Mouse (Mus musculus): ENCODE measurements around the gene Atp2b2.
A peak's percentile ranks its signal among the peaks of the same experiment; 100 is the strongest.

Atp2b2 gene

DNA sequence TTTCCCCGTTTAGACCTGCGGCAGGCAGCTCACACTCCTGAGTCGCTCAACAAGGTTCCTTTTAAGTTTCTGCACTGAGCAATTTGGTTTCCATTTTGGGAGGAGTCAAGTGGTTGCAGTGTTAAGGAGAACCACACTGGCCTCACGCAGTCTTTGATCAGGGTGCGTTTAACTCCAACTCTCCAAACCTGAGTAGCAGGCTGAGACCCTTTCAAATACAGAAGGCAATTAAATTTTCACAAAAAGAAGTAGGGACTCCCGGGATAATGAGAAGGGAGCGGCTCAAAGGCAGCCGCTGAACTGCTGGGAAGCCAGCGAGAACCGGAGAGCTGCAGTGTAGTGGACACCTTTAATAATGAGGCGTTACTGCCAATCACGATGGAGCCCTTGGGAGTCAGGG, 100.1 kb downstream of the Atp2b2 start:
- no peak for DNase-seq (ENCODE audit: low spot score in 2 of 2)

DNA sequence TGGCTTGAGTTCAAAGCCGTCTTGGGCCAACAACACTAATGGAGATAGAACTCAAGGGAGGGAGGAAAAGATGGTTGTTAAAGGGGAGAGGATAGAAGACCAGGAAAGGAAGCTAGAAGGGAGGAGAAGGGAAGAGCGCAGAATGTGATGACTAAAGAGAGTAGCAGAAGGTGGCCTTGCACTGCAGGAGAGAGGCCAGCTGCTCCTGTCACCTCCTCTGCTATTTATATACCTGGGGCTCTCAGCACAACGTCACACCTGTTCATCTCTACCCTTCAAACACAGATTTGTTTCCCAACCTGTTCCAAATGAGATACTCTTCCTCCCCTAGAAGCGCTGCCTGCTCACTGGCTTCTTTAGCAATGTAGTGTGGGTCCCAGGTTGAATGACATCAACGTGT, 101.1 kb downstream of the Atp2b2 start:
- no peak for DNase-seq (ENCODE audit: low spot score in 2 of 2)

GRCm38 (mm10) chr6:113939442-113939841, 103.0 kb downstream of the Atp2b2 start:
- no peak for DNase-seq (ENCODE audit: low spot score in 2 of 2)

DNA sequence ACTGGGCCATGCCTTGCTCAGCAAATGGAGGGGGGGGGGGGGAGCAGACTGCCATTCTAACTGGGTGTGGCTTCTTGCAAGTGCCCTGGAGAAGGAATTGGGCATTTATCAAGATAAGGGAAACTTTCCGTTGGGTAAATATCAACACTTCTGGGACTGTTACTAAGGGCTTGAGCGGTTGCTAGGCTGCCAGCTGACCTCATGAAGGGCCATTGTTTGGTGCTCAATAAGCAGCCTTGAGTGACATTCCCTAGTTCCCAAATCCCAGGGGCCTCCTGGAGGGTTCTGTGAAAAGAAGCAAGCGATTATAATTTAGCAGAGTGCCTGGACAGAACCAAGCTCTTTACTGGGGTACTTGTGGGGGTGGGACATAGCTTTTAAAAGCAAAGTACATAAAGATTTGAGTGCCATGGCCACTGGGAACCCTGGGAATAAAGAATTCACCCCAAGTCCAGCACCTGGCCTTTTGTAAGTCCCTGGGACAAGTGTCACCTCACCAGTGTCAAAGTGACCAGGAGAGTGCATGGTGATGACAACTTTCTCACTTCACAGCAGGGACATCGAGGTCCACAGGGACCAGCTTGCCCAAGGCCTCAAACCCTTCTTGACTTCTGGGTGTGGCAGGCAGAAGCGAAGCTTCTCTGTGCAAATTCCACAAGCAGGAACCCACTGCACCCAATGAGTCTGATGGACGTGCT, 105.5 kb downstream of the Atp2b2 start:
- no peak for DNase-seq (ENCODE audit: low spot score in 2 of 2)

GRCm38 (mm10) chr6:113936111-113936510, 106.3 kb downstream of the Atp2b2 start:
- peak in 1 of 2 experiments; percentile 44 for DNase-seq (ENCODE audit: low spot score in 2 of 2)

- peak; percentile 96 for DNase-seq (ENCODE audit: low spot score in 2 of 2)
Observed at GRCm38 (mm10) chr6:113934692-113935091, 107.7 kb downstream of the Atp2b2 start.

GRCm38 (mm10) chr6:113933261-113934151, 108.9 kb downstream of the Atp2b2 start:
- DNase-seq (ENCODE audit: low spot score in 2 of 2), result no peak

DNA sequence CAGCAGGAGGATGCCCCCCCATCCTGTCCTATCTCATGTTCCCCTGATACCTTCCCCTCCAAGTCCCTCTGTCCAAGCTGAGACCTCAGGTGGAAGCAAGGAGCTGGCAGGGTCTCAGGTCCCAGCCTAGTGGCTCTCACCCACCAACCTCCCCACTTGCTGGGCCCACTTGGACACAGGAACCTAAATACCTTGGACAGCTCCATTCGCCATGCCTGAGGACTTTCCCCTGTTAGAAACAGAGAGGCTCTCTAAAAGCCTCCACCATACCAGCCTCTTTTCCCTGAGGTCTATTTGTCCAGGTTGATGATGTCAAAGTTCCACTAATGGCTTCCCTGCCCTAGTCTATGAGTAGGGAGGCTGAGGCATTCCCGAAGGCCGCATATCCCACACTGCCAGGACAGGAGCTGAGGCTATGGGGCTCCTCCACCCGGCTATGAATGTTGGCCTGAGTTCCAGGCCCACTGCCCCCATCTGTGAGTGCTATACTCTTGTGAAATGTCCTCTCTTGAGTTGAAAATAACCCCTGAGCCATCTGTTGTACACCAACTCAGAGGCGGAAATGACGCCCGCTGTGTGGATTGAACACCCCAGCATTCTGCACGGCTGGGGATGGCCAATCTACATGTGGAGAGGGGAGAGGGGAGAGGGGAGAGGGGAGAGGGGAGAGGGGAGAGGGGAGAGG, 113.1 kb downstream of the Atp2b2 start:
- peak; percentile 63 to 66 for DNase-seq (ENCODE audit: low spot score in 2 of 2)

DNA sequence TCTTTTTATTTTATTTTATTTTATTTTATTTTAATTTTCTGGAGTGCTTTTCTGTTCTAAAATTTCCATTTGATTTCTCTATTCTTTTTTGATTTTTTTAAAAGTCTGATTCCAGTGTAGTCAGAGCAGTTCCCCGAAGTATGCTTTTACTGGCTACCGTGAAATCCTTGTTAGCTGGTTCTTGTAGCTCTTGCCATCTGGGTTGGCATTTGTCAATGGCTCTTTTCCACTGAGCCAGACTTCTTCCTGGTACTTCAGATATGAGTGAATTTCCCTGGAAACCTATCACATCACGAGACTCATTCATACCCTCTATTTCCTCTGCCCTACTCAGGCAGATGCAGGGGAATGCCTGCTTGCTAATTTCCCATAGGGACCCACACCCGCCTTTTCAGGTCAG, 119.2 kb downstream of the Atp2b2 start:
- DNase-seq (ENCODE audit: low spot score in 2 of 2), result no peak

GRCm38 (mm10) chr6:113920466-113920865, 121.9 kb downstream of the Atp2b2 start:
- DNase-seq (ENCODE audit: low spot score in 2 of 2), result no peak

DNA sequence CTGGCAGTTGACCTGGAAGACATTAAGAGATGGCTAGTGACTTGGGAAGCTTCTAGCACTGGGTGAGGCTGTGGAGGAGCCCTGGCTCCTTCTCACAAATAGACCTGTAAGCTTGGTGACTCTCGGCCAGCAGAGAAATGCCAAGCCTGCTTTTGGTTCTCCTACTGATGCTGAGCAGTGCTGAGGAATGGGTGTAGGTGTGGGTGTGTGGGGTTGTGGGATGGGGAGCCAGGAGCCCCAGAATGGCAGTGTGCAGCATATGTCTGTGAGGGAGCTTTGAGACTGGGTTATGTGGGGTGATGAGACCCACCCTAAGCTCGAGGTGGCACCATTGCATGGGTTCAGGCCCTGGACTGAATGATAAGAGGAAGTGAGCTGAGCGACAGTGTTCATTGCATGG, 129.7 kb downstream of the Atp2b2 start:
- no peak for DNase-seq (ENCODE audit: low spot score in 2 of 2)

GRCm38 (mm10) chr6:113911094-113911493, 131.3 kb downstream of the Atp2b2 start:
- DNase-seq (ENCODE audit: low spot score in 2 of 2), result no peak

GRCm38 (mm10) chr6:113910411-113911055, 131.9 kb downstream of the Atp2b2 start:
- DNase-seq (ENCODE audit: low spot score in 2 of 2), result no peak

DNA sequence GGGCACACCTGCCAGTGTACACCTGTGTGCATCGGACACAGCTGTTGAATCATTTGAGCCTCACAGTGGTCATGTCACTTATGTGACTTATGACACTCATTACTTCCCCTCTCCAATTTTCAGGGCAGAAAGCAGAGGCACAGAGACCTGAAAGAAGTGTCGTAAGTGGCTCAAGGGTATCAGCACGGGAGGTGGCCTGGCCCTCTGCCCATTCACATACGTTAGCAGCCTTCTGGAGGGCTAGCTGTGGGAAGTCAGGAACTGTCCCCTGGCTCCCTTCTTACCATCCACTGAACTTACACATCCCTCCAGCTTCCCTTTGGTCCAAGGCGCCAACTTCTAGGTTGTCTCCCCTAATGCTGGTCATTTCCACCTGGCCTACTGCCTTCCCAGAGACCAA, 132.6 kb downstream of the Atp2b2 start:
- no peak for DNase-seq (ENCODE audit: low spot score in 2 of 2)

- no peak for DNase-seq (ENCODE audit: low spot score in 2 of 2)
Observed at GRCm38 (mm10) chr6:113908066-113908465, 134.3 kb downstream of the Atp2b2 start.

DNA sequence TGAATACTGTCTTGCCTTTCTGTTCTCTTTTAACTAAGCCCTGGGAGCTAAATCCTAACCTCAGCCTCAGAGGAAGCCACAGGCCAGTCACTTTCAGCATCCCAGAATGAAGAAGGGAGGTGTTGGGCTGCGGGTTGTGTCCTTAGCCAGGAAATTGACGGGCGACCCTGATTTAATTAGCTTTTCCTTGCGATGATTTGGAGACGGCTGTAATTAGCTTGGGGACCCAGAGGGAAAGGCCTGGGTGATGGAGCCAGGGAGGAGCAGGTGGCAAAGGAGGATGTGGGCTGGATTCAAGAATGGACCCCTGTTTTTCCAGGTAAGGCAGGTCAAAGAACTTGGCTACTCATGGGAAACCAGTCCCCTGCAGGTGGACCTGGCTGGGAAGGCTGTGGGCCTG, 138.0 kb downstream of the Atp2b2 start:
- no peak for DNase-seq (ENCODE audit: low spot score in 2 of 2)

DNA sequence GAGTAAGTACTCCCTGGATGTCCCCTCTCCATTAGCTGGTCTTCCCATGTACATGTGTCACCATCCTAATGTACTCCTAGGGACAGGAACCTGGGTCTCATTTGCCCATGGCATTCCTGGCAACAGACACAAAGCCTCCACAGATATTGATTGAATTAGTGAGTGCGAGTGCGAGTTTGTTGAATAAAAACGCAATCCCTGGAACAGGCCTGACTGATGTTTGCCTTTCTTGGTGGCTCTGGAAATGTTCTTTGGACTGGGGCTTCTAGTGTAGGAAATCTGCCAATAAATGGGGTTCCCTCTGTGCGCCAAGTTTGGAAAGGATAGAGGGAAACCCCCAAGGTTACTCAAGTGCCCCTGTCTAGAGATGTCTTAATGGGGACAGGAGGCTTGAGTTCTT, 146.4 kb downstream of the Atp2b2 start:
- no peak for DNase-seq (ENCODE audit: low spot score in 2 of 2)

- no peak for DNase-seq (ENCODE audit: low spot score in 2 of 2)
Observed at GRCm38 (mm10) chr6:113894008-113894407, 148.4 kb downstream of the Atp2b2 start.

- DNase-seq (ENCODE audit: low spot score in 2 of 2), result no peak
Observed at GRCm38 (mm10) chr6:113892091-113892674, 150.2 kb downstream of the Atp2b2 start.

DNA sequence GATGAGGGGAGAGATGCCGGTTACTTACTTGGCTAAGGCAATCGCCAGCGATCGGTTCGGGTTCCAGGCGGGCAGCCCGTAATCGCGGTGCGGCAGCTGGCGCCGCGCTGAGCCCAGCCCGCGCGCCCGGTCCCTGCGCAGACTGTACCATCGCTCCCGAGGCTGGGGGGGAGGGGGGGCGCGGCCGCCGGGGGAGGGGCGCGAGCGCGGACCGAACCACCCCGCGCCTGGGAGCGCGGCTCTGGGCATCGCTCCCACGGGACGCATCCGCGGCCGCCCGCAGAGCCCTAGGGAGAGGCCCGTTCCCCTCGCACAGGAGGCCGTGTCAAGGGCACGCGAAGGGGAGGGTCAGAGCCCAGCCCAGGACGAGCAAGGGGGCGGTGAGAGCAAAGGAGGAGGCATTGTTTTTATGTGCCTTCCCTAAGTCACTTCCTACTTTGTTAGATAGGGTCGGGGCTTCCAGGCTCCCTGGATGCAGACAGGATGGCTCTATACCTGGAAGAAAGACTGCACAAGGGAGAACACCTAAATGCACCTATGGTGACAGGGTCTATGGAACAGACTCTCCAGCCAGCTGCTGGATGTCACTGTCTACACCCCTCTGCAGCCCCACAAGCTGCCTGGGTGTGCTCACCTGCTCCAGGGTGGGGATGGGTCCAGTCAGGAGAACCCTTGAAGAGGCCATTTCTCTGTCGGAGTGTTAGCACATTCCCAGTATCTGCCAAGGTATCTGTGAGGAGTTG, 151.0 kb downstream of the Atp2b2 start:
- peak; percentile 58 to 70 for DNase-seq (ENCODE audit: low spot score in 2 of 2)

DNA sequence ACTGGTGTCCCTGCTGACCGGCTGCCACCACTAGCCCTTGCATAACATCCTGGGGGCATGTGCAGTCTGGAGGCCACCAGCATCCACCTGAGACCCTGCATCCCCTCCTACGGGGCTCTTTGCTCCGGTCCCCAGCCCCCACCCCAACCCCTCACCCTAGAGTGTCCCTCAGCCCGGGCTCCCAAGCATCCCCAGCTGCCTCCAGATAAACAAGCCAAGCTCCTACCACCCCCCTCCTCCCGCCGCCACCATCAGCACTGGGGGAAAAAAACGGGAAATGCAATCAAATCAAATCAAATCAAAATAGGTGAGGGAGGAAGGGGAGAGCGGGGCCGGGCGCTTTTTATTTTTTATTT, 151.6 kb downstream of the Atp2b2 start:
- DNase-seq (ENCODE audit: low spot score in 2 of 2), result no peak

Data from right cerebral cortex, adult 2 months (tissue).